Mouse (Mus musculus) layer of hippocampus, adult 2 months (tissue): ENCODE data around the gene Clstn1. TPM values are rescaled to one million over a fixed set of nuclear protein-coding genes. Genes with fewer than 3 reads are reported as not detected.

ENCODE experiments used
- DNase-seq, 2 experiments: peaks; one replicate each; pipeline ENCODE4 v3.0.0; 2022; ENCODE audit warnings: low spot score in 2 of 2
- H3K27ac ChIP-seq: fragments of 200-600 bp; 2 replicates; pipeline ENCODE4 v1.8.1; 2022
- H3K4me3 ChIP-seq: fragments of 200-600 bp; 2 replicates; pipeline ENCODE4 v1.8.1; 2022; ENCODE audit warnings: mild to moderate bottlenecking
- CTCF ChIP-seq: fragments of 200-600 bp; conservative IDR thresholded peaks from 2 replicates; pipeline ENCODE4 v1.8.1; 2022; ENCODE audit warnings: antibody characterized with exemption, mild to moderate bottlenecking, moderate library complexity
- microRNA-seq, 2 experiments: library from miRNA; unstranded; fragments of <30 nt; microRNA quantifications; one replicate each; pipeline ENCODE4 v1.2.0; 2021
- total RNA-seq, 2 experiments: library from RNA; stranded (reverse); gene quantifications; 2 replicates each; pipeline ENCODE4 v1.2.3; 2021

The Clstn1 gene
- total RNA-seq, 2 experiments from 2014 or later, result 748 to 817 TPM

DNA sequence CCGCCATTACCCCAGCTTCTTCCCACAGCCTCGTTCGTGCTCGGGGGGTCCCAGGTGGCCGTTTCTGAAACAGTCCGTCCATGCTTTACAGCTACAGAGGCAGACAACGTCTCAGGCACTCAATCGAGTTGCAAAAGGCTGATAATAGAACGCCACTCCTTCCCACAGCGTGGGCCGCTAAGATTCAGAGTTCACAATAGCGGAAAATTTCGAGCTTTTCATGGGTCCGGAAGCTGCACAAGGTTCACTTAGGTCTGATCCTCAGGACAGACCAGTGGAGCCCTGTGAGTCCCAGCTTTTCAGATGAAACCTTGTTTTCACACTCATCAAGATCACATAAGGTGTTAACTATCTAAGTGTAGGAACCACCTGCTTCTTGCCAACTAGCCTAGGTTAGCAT, 102.6 kb downstream of the Clstn1 start:
- DNase-seq, result no peak
- no peak for TF ChIP-seq CTCF
- H3K27ac ChIP-seq, result no peak overlapping the region
- H3K4me3 ChIP-seq, result no peak overlapping the region

DNA sequence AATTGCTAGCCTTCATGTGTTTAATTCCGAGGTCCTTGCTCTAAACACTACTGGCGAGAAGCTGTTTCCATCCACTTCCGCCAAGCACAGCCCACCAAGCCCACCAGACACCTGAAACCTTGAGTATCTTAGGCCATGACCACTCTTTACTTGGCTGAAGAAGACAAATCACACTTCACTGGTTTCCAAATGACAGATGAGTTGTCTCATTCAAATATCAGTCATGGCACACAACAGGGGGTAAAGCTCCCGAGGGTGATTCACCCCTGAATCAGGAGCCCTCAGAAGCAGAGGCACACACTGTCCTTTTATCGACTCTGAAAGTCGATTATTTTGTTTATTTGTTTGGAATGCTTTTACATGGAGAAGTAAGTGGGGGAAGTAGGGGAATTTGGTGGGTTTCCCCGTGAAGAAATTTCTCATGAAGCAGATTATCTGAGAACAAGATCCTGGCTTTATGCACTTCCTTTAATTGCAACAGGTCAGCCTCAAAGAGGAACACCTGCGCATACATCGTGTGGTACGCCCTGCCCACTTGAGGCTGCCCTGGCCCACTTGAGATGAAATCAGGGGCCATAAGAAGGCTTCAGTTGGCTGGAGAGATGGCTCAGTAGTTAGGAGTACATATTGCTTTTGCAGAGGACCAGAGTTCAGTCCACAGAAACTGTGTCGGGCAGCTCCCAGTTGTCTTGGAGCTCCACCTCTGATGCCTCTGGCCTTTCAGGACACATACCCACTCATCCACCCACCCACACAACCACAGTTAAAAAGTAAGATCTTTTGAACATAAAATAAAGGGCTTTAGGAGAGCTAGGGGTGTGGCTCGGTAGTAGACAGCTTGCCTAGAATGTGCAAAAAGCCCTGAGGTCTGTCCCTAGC, 103.8 kb downstream of the Clstn1 start:
- no peak for DNase-seq
- H3K27ac ChIP-seq, result no peak overlapping the region
- no peak for TF ChIP-seq CTCF
- H3K4me3 ChIP-seq, result no peak overlapping the region

DNA sequence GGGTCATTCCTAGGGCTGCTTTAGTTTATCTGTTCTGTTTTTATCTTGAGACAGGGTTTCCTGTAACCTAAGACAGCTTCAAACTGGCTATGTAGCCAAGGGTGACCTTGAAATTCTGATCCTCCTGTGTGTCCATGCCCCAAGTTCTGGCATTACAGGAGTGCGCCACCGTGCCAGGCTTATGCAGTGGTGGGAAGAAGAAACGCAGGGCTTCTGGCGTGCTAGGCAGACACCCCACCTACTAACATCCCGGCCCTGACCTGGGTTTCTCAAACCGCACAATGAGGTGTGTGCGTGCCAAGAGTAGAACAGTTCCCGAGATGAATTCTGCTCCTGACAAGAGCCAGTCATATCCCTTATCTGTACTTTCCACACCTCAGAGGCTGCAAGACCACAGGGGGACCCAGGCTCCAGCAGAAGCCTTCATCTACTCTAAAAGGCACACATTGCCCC, 104.6 kb downstream of the Clstn1 start:
- Histone ChIP-seq H3K27ac (no peak overlapping the region), H3K4me3 (no peak overlapping the region)
- DNase-seq, result no peak
- no peak for TF ChIP-seq CTCF

DNA sequence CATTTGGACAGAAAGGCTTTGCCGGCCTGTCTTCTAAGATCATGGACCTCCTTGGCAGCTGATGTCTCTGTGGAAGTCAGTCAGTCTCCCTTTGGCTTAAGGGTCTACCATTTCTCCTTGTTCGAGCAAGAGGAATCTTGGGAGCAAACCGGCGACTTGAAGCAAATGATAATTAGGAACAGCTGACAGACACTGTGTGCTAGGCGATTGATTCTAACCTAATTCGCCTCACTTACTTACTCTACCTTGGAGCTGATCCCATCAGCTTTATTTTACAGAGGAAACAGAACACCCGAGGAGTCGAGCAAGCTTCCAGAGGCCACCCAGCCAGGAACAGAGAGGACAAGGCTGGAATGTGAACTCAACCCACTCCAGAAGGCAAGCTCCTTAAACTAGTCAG, 105.1 kb downstream of the Clstn1 start:
- TF ChIP-seq CTCF, result no peak
- Histone ChIP-seq H3K4me3 (no peak overlapping the region), H3K27ac (no peak overlapping the region)
- DNase-seq, result no peak

DNA sequence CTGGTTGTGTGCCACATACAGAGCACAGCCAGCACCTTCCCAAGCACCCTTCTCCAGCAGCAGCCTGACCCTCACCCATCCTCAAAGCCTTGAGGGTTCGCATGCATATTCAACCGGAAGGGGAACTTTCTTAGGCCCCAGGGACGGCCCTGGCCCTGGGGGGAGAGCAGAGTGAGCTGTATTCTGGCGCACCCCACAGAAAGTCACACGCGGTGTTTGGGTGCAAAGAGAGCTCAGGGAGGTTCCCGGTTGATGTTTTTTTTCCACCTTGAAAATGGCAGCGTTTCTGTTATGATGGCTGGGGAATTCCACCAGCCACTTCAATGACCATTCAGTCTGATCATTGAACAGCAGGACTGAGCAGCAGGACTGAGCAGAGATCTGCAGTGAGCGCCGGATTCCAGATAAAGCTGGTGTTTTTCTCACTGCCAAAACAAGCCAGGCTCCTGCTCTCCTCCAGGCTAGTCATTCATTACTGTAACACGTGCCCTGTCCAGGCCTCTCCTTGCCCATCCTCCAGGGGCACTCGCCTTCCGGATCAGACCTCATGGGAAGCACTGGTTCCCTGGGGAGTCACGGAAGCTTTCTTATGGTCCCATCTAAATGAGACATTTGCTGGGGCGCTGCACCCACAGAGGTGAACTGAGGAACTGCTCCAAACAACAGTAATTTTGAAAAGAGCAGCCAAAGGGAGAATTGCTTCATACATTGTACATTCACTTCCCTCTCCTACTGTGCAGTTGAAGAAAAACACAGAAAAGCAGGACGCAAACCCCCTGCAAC, 110.1 kb downstream of the Clstn1 start:
- TF ChIP-seq CTCF, result peak; percentile 59
- Histone ChIP-seq H3K27ac (0 out of 2 replicates have a peak overlapping the region, but pooled peaks have one; percentile 10), H3K4me3 (no peak overlapping the region)
- DNase-seq, result no peak

DNA sequence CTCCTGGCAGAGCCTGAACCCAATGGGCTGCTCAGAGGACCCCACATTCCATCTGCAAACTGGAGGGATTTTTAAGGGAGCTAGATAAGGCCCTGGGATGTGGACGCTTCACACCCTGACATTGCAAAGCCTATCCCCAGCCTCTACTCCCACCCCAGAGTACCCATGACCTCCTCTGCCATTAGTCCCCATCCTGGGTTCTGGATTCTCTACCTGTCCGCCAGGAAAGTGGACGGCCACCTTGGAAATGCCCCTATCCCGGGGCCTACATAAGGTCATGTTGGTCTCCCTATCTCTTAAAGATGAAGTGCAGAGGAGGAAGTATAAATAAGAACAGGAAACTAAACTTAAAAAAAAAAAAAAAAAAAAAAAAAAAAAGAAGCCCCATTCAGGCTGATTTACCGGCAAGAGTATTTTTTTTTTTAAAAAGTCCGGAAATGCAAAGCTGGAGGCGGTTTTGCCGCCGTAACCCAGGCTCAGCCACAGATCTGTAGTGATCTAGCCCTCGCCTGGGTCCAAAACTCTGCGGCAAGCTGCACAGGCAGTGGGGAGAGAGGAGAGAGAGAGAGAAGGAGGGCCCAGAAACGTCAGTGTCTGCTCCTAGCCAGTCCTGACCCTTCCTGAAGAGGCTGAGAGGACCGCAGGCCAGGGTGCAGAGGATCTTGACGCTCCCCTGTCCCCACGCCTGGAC, 111.4 kb downstream of the Clstn1 start:
- DNase-seq, result no peak
- no peak for TF ChIP-seq CTCF
- H3K27ac ChIP-seq, result peak overlapping the region; percentile 21; the same call in 1 of the 2 replicates
- H3K4me3 ChIP-seq, result peak overlapping the region; percentile 46; the same call in 1 of the 2 replicates

DNA sequence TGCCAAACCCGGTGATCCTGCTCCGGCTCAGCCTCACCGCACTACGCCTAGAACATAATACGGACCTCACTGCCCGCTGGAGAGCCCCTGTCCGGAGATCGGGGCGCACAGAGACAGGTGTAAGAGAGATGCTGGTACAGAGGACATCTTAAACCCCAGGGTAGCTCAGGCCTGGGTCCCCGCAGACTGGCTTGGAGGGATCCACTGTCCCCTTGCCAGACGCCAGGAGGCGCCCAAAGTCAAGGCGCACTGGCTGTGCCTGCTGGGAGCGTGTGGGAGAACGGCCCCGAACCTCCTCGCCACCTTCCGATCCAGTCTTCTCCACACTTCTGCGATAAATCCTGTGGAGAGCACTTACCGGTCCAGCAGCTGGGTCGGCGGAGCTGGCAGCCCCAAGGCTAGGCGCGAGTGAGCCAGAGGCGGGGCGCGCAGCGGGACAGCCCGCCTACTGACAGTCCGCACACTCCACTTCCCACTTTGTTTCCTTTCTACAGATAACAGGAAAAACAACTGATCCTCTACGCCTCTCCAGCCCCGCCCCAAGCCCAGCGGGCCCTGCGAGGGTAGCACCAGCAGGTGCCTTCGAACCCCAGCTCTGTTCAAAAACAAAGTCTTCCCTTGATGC, 112.0 kb downstream of the Clstn1 start:
- H3K4me3 ChIP-seq, result peak overlapping the region; percentile 46
- peak in 1 of 2 experiments; percentile 29 for DNase-seq
- TF ChIP-seq CTCF, result peak; percentile 80
- H3K27ac ChIP-seq, result peak overlapping the region; percentile 21; the same call in 1 of the 2 replicates

Small RNAs within 50 kb of the gene (microRNA-seq; reads per million reads assigned to microRNA genes)
- gene Mir5616, result 0.32 to 0.55 reads per million in 2 experiments
- 0.64 to 0.74 reads per million in 2 experiments for gene Mir7023

Other genes with a start within 250 kb of the Clstn1 start
- gene Ube4b, start 159.7 kb upstream of the Clstn1 start, total RNA-seq, result 100 to 1,000 TPM; 105 to 107 TPM
- gene Rbp7, start 131.5 kb upstream of the Clstn1 start, total RNA-seq, result not detected
- not detected for gene Tmem274, start 109.1 kb upstream of the Clstn1 start, total RNA-seq
- gene Nmnat1, start 101.3 kb upstream of the Clstn1 start, total RNA-seq, result 1 to 10 TPM; 8.9 to 9.0 TPM
- gene Lzic, start 101.2 kb upstream of the Clstn1 start, total RNA-seq, result 10 to 100 TPM; 15.3 to 16.9 TPM
- 10 to 100 TPM; 32.2 to 34.4 TPM for gene Ctnnbip1, start 68.2 kb upstream of the Clstn1 start, total RNA-seq
- gene Pik3cd, start 116.1 kb downstream of the Clstn1 start, total RNA-seq, result 10 to 100 TPM; 19.6 to 23.5 TPM
- 10 to 100 TPM; 69.7 to 78.3 TPM for gene Tmem201, start 151.6 kb downstream of the Clstn1 start, total RNA-seq
- gene Slc25a33, start 187.8 kb downstream of the Clstn1 start, total RNA-seq, result 10 to 100 TPM; 35.6 to 35.8 TPM